Mouse (Mus musculus): ENCODE measurements around the gene Ankrd50.

DNA sequence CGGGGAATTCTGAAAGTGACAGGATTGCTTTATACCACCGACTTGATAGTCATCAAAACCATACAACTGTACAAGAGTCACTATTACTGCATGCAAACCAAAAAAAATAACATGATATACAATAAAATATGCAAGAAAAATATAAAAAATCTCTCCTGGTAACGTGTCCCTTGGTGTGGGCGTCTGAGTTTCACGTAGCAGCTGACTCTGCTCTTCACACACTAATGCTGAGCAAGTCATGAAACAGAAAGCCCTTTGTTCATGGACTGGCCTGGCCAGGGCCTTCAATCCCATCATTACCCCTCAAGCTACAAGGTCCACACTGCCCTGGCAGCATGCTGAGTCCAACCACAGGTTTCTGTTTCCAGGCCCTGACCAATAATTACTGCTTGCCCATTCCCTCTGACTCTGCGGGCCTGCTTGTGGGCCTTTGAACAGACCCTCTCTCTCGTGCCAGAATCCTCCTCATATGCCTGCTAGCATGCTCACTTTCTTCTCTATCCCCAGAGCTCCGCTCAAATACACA, 17.7 kb downstream of the Ankrd50 start:
- TF ChIP-seq CTCF (IDR thresholded peaks at IDR 0.05; ENCODE audit: low read depth) (no peak), EP300 (IDR thresholded peaks at IDR 0.05; ENCODE audit: low read depth) (no peak)
